Mouse (Mus musculus) embryonic facial prominence, embryonic 15.5 days (tissue): ENCODE data around the gene Aldh2. TPM values are rescaled to one million over a fixed set of nuclear protein-coding genes. Genes with fewer than 3 reads are reported as not detected.
"Not testable (repeated sequence)": the region's sequence is repeated elsewhere in the genome, so short reads cannot be mapped to it uniquely, and the experiment has no call there.

Experiments
- ATAC-seq: fragments of 200-750 bp; cut with Nextera tagmentation; 2 replicates; pipeline ENCODE4 v1.8.0; 2017; ENCODE audit warnings: low read depth, moderate TSS enrichment; ENCODE audit not compliant: insufficient number of reproducible peaks, low FRiP score, low TSS enrichment
- H3K27ac ChIP-seq: fragments of 300-500 bp; sonication (generic); replicated peaks from 2 replicates; pipeline ENCODE4 v1.5.1; 2015; ENCODE audit warnings: mild to moderate bottlenecking, inconsistent platforms
- H3K27me3 ChIP-seq: fragments of 300-500 bp; sonication (generic); 2 replicates; pipeline ENCODE4 v1.6.1; 2015; ENCODE audit warnings: inconsistent platforms
- H3K36me3 ChIP-seq: fragments of 300-500 bp; sonication (generic); 2 replicates; pipeline ENCODE4 v1.6.1; 2015; ENCODE audit warnings: mild to moderate bottlenecking, inconsistent platforms
- H3K4me1 ChIP-seq: fragments of 300-500 bp; sonication (generic); 2 replicates; pipeline ENCODE4 v1.6.1; 2015; ENCODE audit warnings: inconsistent platforms
- H3K4me2 ChIP-seq: fragments of 300-500 bp; sonication (generic); replicated peaks from 2 replicates; pipeline ENCODE4 v1.6.1; 2015; ENCODE audit warnings: mild to moderate bottlenecking, inconsistent platforms
- H3K4me3 ChIP-seq: fragments of 300-500 bp; sonication (generic); replicated peaks from 2 replicates; pipeline ENCODE4 v1.5.1; 2015; ENCODE audit warnings: mild to moderate bottlenecking, inconsistent platforms
- H3K9ac ChIP-seq: fragments of 300-500 bp; sonication (generic); 2 replicates; pipeline ENCODE4 v1.6.1; 2015; ENCODE audit warnings: inconsistent platforms
- H3K9me3 ChIP-seq: fragments of 300-500 bp; sonication (generic); replicated peaks from 2 replicates; pipeline ENCODE4 v1.6.1; 2016; ENCODE audit warnings: inconsistent platforms
- WGBS: fragments of 180-500 bp; shearing (Covaris S2); methylation state at CpG from one replicate; pipeline ENCODE4 v1.1.7; 2015; 5-methylcytosine and 5-hydroxymethylcytosine counted together
- polyA plus RNA-seq: library from polyadenylated mRNA; unstranded; fragments of >200 nt; fragmentation: Nextera tagmentation; extraction: Ambion mirVana; gene quantifications from 2 replicates; pipeline ENCODE4 v1.2.1, GENCODE M21; 2015

Gene Aldh2
- 212 and 219 TPM in 2 replicates for polyA plus RNA-seq

GRCm38 (mm10) chr5:121593451-121594401 lies at the start of gene Aldh2:
Gene Aldh2, minus strand, starts transcription at chr5:121593824.
- H3K9ac ChIP-seq, result peak within 1 kb of the TSS; percentile 52
- 2% methylated on average over 47 of the region's 47 CpGs for WGBS
- H3K4me1 ChIP-seq, result peaks cover 22% of the 10 kb centered on the region
- H3K4me2 ChIP-seq, result peak within 1 kb of the TSS; percentile 89
- H3K36me3 ChIP-seq, result no peaks in the 10 kb centered on the region
- no peaks in the 10 kb centered on the region for H3K9me3 ChIP-seq
- peak; percentile 87 for ATAC-seq
- H3K4me3 ChIP-seq, result peak within 1 kb of the TSS; percentile 63
- peak within 1 kb of the TSS; percentile 84 for H3K27ac ChIP-seq
- no peaks in the 10 kb centered on the region for H3K27me3 ChIP-seq

GRCm38 (mm10) chr5:121639601-121640000 lies 46.0 kb upstream of the Aldh2 start:
- H3K4me1 ChIP-seq, result no peaks in the 10 kb centered on the region
- H3K27me3 ChIP-seq, result no peaks in the 10 kb centered on the region
- no peaks in the 10 kb centered on the region for H3K9me3 ChIP-seq
- H3K36me3 ChIP-seq, result no peaks in the 10 kb centered on the region
- no peak overlapping the region for H3K9ac ChIP-seq
- H3K4me3 ChIP-seq, result no peak overlapping the region
- 87% methylated on average over 9 of the region's 9 CpGs for WGBS
- no peak overlapping the region for H3K27ac ChIP-seq
- ATAC-seq, result no peak
- no peak overlapping the region for H3K4me2 ChIP-seq

- Histone ChIP-seq H3K4me1 (no peaks in the 10 kb centered on the region), H3K27me3 (no peaks in the 10 kb centered on the region), H3K36me3 (no peaks in the 10 kb centered on the region), H3K9ac (no peak overlapping the region), H3K9me3 (no peaks in the 10 kb centered on the region), H3K4me2 (no peak overlapping the region), H3K27ac (no peak overlapping the region), H3K4me3 (no peak overlapping the region)
- ATAC-seq, result no peak
- WGBS, result 71% methylated on average over 6 of the region's 6 CpGs
Measured at GRCm38 (mm10) chr5:121637296-121637695, 43.7 kb upstream of the Aldh2 start.

- no peaks in the 10 kb centered on the region for H3K27me3 ChIP-seq
- no peak for ATAC-seq
- H3K4me2 ChIP-seq, result no peak overlapping the region
- no peak overlapping the region for H3K9ac ChIP-seq
- H3K4me1 ChIP-seq, result no peaks in the 10 kb centered on the region
- H3K36me3 ChIP-seq, result no peaks in the 10 kb centered on the region
- no peaks in the 10 kb centered on the region for H3K9me3 ChIP-seq
- H3K4me3 ChIP-seq, result no peak overlapping the region
- 83% methylated on average over 5 of the region's 5 CpGs for WGBS
- H3K27ac ChIP-seq, result no peak overlapping the region
Measured at GRCm38 (mm10) chr5:121634668-121635067, 41.0 kb upstream of the Aldh2 start.

GRCm38 (mm10) chr5:121632804-121633203 lies 39.2 kb upstream of the Aldh2 start:
- WGBS, result 27% methylated on average over 3 of the region's 3 CpGs
- no peak overlapping the region for H3K9ac ChIP-seq
- H3K27ac ChIP-seq, result no peak overlapping the region
- H3K4me2 ChIP-seq, result no peak overlapping the region
- H3K36me3 ChIP-seq, result no peaks in the 10 kb centered on the region
- no peak for ATAC-seq
- no peak overlapping the region for H3K4me3 ChIP-seq
- no peaks in the 10 kb centered on the region for H3K27me3 ChIP-seq
- no peaks in the 10 kb centered on the region for H3K4me1 ChIP-seq
- no peaks in the 10 kb centered on the region for H3K9me3 ChIP-seq

- not testable (repeated sequence) for H3K27me3 ChIP-seq, H3K9me3 ChIP-seq, H3K9ac ChIP-seq, H3K27ac ChIP-seq, H3K4me1 ChIP-seq, H3K4me2 ChIP-seq, ATAC-seq, H3K36me3 ChIP-seq, H3K4me3 ChIP-seq
- WGBS, result 61% methylated on average over 9 of the region's 9 CpGs
Measured at GRCm38 (mm10) chr5:121631106-121631647, 37.6 kb upstream of the Aldh2 start.

- ATAC-seq, result no peak
Measured at GRCm38 (mm10) chr5:121627871-121628270, 34.2 kb upstream of the Aldh2 start.

GRCm38 (mm10) chr5:121623241-121623640 lies 29.6 kb upstream of the Aldh2 start:
- ATAC-seq, result no peak
- H3K9ac ChIP-seq, result no peak overlapping the region
- WGBS, result 87% methylated on average over 3 of the region's 3 CpGs

More at GRCm38 (mm10) chr5:121627871-121628270, 34.2 kb upstream of the Aldh2 start:
- 5% methylated on average over 1 of the region's 1 CpGs for WGBS
- no peak overlapping the region for H3K9ac ChIP-seq
- H3K36me3 ChIP-seq, result no peaks in the 10 kb centered on the region
- H3K4me2 ChIP-seq, result no peak overlapping the region
- H3K4me1 ChIP-seq, result no peaks in the 10 kb centered on the region
- H3K27ac ChIP-seq, result no peak overlapping the region
- H3K4me3 ChIP-seq, result no peak overlapping the region
- no peaks in the 10 kb centered on the region for H3K27me3 ChIP-seq
- H3K9me3 ChIP-seq, result no peaks in the 10 kb centered on the region

GRCm38 (mm10) chr5:121621102-121621501 lies 27.5 kb upstream of the Aldh2 start:
- H3K36me3 ChIP-seq, result no peaks in the 10 kb centered on the region
- no peak for ATAC-seq
- 81% methylated on average over 5 of the region's 5 CpGs for WGBS
- no peak overlapping the region for H3K4me2 ChIP-seq
- no peak overlapping the region for H3K4me3 ChIP-seq
- H3K27me3 ChIP-seq, result no peaks in the 10 kb centered on the region
- H3K9me3 ChIP-seq, result no peaks in the 10 kb centered on the region
- H3K27ac ChIP-seq, result no peak overlapping the region
- H3K9ac ChIP-seq, result no peak overlapping the region
- peaks cover 7% of the 10 kb centered on the region; the same call in 1 of the 2 replicates for H3K4me1 ChIP-seq

More at GRCm38 (mm10) chr5:121623241-121623640, 29.6 kb upstream of the Aldh2 start:
- no peaks in the 10 kb centered on the region for H3K9me3 ChIP-seq
- peaks cover 7% of the 10 kb centered on the region; the same call in 1 of the 2 replicates for H3K4me1 ChIP-seq
- H3K36me3 ChIP-seq, result no peaks in the 10 kb centered on the region
- H3K27me3 ChIP-seq, result no peaks in the 10 kb centered on the region
- H3K27ac ChIP-seq, result no peak overlapping the region
- H3K4me3 ChIP-seq, result no peak overlapping the region
- H3K4me2 ChIP-seq, result no peak overlapping the region

- H3K27ac ChIP-seq, result peak within 1 kb of the TSS; percentile 66
- H3K27me3 ChIP-seq, result no peaks in the 10 kb centered on the region
- H3K4me2 ChIP-seq, result peak within 1 kb of the TSS; percentile 74
- H3K36me3 ChIP-seq, result no peaks in the 10 kb centered on the region
- peak within 1 kb of the TSS; percentile 79 for H3K9ac ChIP-seq
- under 1% methylated on average over 56 of the region's 58 CpGs for WGBS
- peak within 1 kb of the TSS; percentile 66 for H3K4me3 ChIP-seq
- ATAC-seq, result peak; percentile 77
- no peaks in the 10 kb centered on the region for H3K9me3 ChIP-seq
- H3K4me1 ChIP-seq, result peaks cover 7% of the 10 kb centered on the region; the same call in 1 of the 2 replicates
Measured at GRCm38 (mm10) chr5:121618592-121619513, 25.2 kb upstream of the Aldh2 start, which contains the start of gene Acad12. Gene Acad12, minus strand, starts transcription at chr5:121618938.
